In genomic region chr6:88626912-88627311, GRCm38 (mm10) we compare ENCODE assay signal across 8 mouse cellular contexts. TPM values are rescaled to one million over a fixed set of nuclear protein-coding genes. Genes with fewer than 3 reads are reported as not detected.
DNase-seq lines count a peak whose midpoint lies in the region; ATAC-seq and TF ChIP-seq lines count a peak whose summit lies in the region.

No protein-coding gene starts in this region.

- WGBS in heart, embryonic 16.5 days = 23% methylated on average over 11 of the region's 11 CpGs
- 26% methylated on average over 11 of the region's 11 CpGs for WGBS in midbrain, embryonic 10.5 days

- TF ChIP-seq POLR2A in brain, embryonic 14.5 days (IDR thresholded peaks at IDR 0.05; ENCODE audit: borderline replicate concordance, extremely low read depth, insufficient read depth, insufficient read length, poor library complexity, severe bottlenecking) = no peak

- no peaks in the 10 kb centered on the region for H3K9me3 ChIP-seq in heart, embryonic 16.5 days (replicated peaks; ENCODE audit: control insufficient read depth, low read length)
- H3K9me3 ChIP-seq in midbrain, embryonic 10.5 days (replicated peaks) = no peaks in the 10 kb centered on the region

- peak overlapping the region; percentile 87 for H3K27ac ChIP-seq in heart, embryonic 16.5 days (ENCODE audit: low read length)
- peak overlapping the region; percentile 92 for H3K27ac ChIP-seq in midbrain, embryonic 10.5 days (replicated peaks)

- peak overlapping the region; percentile 79 for H3K9ac ChIP-seq in heart, embryonic 16.5 days (ENCODE audit: low read length)

- H3K4me3 ChIP-seq in heart, embryonic 16.5 days (ENCODE audit: low read length) = peak overlapping the region; percentile 62
- H3K4me3 ChIP-seq in midbrain, embryonic 10.5 days = peak overlapping the region; percentile 62

- H3K4me1 ChIP-seq in heart, embryonic 16.5 days (ENCODE audit: control insufficient read depth, insufficient read depth, low read length) = peaks cover 3% of the 10 kb centered on the region
- H3K4me1 ChIP-seq in midbrain, embryonic 10.5 days = peaks cover 16% of the 10 kb centered on the region

- no peak for TF ChIP-seq CTCF in brain, embryonic 14.5 days (IDR thresholded peaks at IDR 0.05; ENCODE audit: borderline replicate concordance, extremely low read depth, insufficient read depth, insufficient read length)

- H3K27me3 ChIP-seq in heart, embryonic 16.5 days (ENCODE audit: control insufficient read depth, insufficient read depth, low read length) = no peaks in the 10 kb centered on the region
- peaks cover 28% of the 10 kb centered on the region for H3K27me3 ChIP-seq in midbrain, embryonic 10.5 days (ENCODE audit: low read depth, poor library complexity, severe bottlenecking)

- no peak for DNase-seq in heart, adult 11 months
- peak; percentile 54 for DNase-seq in brain, embryonic 14.5 days (ENCODE audit: low read depth)
- peak; percentile 8 for DNase-seq in forelimb bud, embryonic 11.5 days (ENCODE audit: low read depth, low spot score)
- DNase-seq in midbrain, embryonic 10.5 days (ENCODE audit: low spot score) = no peak
- DNase-seq in lung, postnatal 25 days (ENCODE audit: low spot score) = no peak
- no peak for DNase-seq in right cerebral cortex, postnatal 4 days

- ATAC-seq in heart, embryonic 16.5 days (replicated peaks; ENCODE audit: extremely low read depth, insufficient read depth, low FRiP score) = no peak
- no peak for ATAC-seq in activated CD4-positive, CD25-positive, alpha-beta regulatory T cell, adult 4 months

- H3K4me2 ChIP-seq in heart, embryonic 16.5 days (ENCODE audit: low read depth, low read length) = peak overlapping the region; percentile 89

- H3K36me3 ChIP-seq in heart, embryonic 16.5 days (ENCODE audit: control insufficient read depth, insufficient read depth) = no peaks in the 10 kb centered on the region
- H3K36me3 ChIP-seq in midbrain, embryonic 10.5 days = no peaks in the 10 kb centered on the region

RNA-seq across cellular contexts. Expression of gene Kbtbd12, which starts 10.8 kb away (rescaled TPM):
- 30.9 and 39.1 TPM in 2 replicates for polyA plus RNA-seq in heart, embryonic 16.5 days (2015; fragmentation: Nextera tagmentation; extraction: Ambion mirVana)
- polyA plus RNA-seq in brain, embryonic 14.5 days (2012; rRNA removed) = 0.15 and 0.16 TPM in 2 replicates
- 0.61 TPM in 1 of 2 replicates, not detected in the other for polyA plus RNA-seq in midbrain, embryonic 10.5 days (2016; fragmentation: Nextera tagmentation; extraction: Ambion mirVana)
- not detected for polyA plus RNA-seq in activated CD4-positive, CD25-positive, alpha-beta regulatory T cell, adult 4 months (2017; shearing (Covaris generic))

Comparison
In these comparisons a context has a peak if more than half of its experiments do, and no peak if none do; other contexts are left out.
1. DNase-seq: peak in brain, embryonic 14.5 days (single experiment) and forelimb bud, embryonic 11.5 days (single experiment); none in heart, adult 11 months (single experiment), midbrain, embryonic 10.5 days (single experiment), lung, postnatal 25 days (single experiment) and right cerebral cortex, postnatal 4 days (single experiment).
2. RNA of gene Kbtbd12, which starts 10.8 kb away (polyA plus RNA-seq): 30.9 to 39.1 TPM in heart, embryonic 16.5 days; 0.15 to 0.16 TPM in brain, embryonic 14.5 days, 0.61 TPM in midbrain, embryonic 10.5 days and not detected in activated CD4-positive, CD25-positive, alpha-beta regulatory T cell, adult 4 months; every median in the first group is over 10 times any median in the second.